ENCODE assay signal across 8 mouse cellular contexts in the genomic region with DNA sequence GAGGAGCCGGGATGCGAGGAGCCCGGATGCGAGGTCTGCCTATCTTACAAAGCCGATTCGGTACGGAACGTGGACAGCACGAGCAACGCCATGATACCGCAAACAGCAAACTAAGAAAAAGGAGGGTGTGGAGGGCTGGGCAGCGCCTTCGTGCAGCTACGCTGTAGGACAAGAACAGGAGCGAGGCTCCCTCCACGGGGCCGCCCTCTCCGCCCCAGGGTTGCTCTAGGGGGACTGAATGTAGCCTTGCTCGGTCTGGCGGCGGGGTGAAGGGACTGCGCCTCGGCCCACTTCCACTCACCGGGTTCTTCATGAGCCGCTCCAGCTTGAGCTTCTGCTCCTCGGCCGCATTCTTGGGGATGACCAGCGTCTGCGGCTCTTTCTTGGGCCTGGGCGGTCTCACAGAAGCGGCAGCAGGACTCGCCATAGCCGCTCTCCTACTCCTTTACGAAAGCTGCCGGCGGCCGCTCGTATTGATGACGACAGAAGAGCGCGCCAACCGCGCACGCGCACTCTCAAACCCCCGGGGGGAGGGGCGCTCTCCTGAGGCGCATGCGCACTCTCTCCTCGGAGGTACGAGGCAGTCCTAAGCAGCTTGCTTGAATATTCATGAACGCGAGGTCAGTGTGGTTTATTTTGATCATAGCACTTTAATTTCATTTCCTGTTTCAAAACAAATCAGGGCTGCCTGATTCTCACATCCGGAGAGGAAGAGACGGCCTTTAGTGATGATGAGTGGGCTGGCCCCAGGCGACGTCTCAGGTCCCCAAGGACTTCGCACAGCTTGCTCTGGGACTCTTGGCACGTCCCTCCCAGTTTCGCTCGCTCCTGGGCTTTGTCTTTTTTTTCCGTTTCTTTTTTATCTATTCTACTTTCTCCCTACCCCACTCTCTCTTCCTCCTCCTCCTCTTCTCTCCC. TPM values are rescaled to one million over a fixed set of nuclear protein-coding genes. Genes with fewer than 3 reads are reported as not detected.
A peak's percentile ranks its signal among the peaks of the same experiment; 100 is the strongest.
DNase-seq lines count a peak whose midpoint lies in the region; ATAC-seq and TF ChIP-seq lines count a peak whose summit lies in the region.

A gene (minus strand): TSS at position 490 of the 918 bp plus-strand sequence.

- no peaks in the 10 kb centered on the region for H3K9me3 ChIP-seq in embryonic facial prominence, embryonic 15.5 days (replicated peaks)
- H3K9me3 ChIP-seq in limb, embryonic 14.5 days (ENCODE audit: control insufficient read depth, low read length) = no peaks in the 10 kb centered on the region
- no peaks in the 10 kb centered on the region for H3K9me3 ChIP-seq in midbrain, postnatal 0 days (ENCODE audit: low read length)

- peaks cover 35% of the 10 kb centered on the region for H3K36me3 ChIP-seq in embryonic facial prominence, embryonic 15.5 days
- H3K36me3 ChIP-seq in limb, embryonic 14.5 days (ENCODE audit: control insufficient read depth, insufficient read depth, low read length) = peaks cover 32% of the 10 kb centered on the region
- peaks cover 17% of the 10 kb centered on the region for H3K36me3 ChIP-seq in midbrain, postnatal 0 days (ENCODE audit: insufficient read depth, low read length)

- peaks cover 1% of the 10 kb centered on the region; the same call in 1 of the 2 replicates for H3K4me1 ChIP-seq in bone marrow, adult 2 months (ENCODE audit: control insufficient read depth, insufficient read depth, low read length)
- peaks cover 11% of the 10 kb centered on the region for H3K4me1 ChIP-seq in embryonic facial prominence, embryonic 15.5 days
- H3K4me1 ChIP-seq in limb, embryonic 14.5 days (ENCODE audit: control insufficient read depth, insufficient read depth, low read length) = peaks cover 5% of the 10 kb centered on the region
- H3K4me1 ChIP-seq in midbrain, postnatal 0 days (ENCODE audit: insufficient read depth, low read length) = peaks cover 3% of the 10 kb centered on the region; the same call in 1 of the 2 replicates

- H3K27ac ChIP-seq in bone marrow, adult 2 months (ENCODE audit: control insufficient read depth, insufficient read depth, low read depth, low read length, poor library complexity) = peak within 1 kb of the TSS; percentile 67
- H3K27ac ChIP-seq in embryonic facial prominence, embryonic 15.5 days (replicated peaks) = peak within 1 kb of the TSS; percentile 82
- H3K27ac ChIP-seq in limb, embryonic 14.5 days (replicated peaks; ENCODE audit: low read depth, low read length) = peak within 1 kb of the TSS; percentile 53
- H3K27ac ChIP-seq in midbrain, postnatal 0 days (ENCODE audit: low read depth, low read length) = peak within 1 kb of the TSS; percentile 76

- peak within 1 kb of the TSS; percentile 85 for H3K4me2 ChIP-seq in embryonic facial prominence, embryonic 15.5 days (replicated peaks)
- H3K4me2 ChIP-seq in limb, embryonic 14.5 days (replicated peaks; ENCODE audit: low read depth, low read length, severe bottlenecking) = peak within 1 kb of the TSS; percentile 68
- peak within 1 kb of the TSS; percentile 89 for H3K4me2 ChIP-seq in midbrain, postnatal 0 days (ENCODE audit: low read depth, low read length, poor library complexity, severe bottlenecking)

- H3K4me3 ChIP-seq in bone marrow, adult 2 months (replicated peaks; ENCODE audit: control insufficient read depth, low read depth, low read length) = peak within 1 kb of the TSS; percentile 82
- peak within 1 kb of the TSS; percentile 95 for H3K4me3 ChIP-seq in embryonic facial prominence, embryonic 15.5 days (replicated peaks)
- H3K4me3 ChIP-seq in limb, embryonic 14.5 days (replicated peaks; ENCODE audit: low read length) = peak within 1 kb of the TSS; percentile 69
- peak within 1 kb of the TSS; percentile 94 for H3K4me3 ChIP-seq in midbrain, postnatal 0 days (ENCODE audit: low read depth, low read length)

- TF ChIP-seq POLR2A in bone marrow, adult 2 months (IDR thresholded peaks at IDR 0.05; ENCODE audit: borderline replicate concordance, control insufficient read depth, low read depth, low read length) = peak; percentile 63; the same call in 1 of the 2 replicates
- peak; percentile 46; the same call in 1 of the 2 replicates for TF ChIP-seq POLR2A in limb, embryonic 14.5 days (IDR thresholded peaks at IDR 0.05; ENCODE audit: borderline replicate concordance, extremely low read depth, insufficient read depth, insufficient read length)

- peak; percentile 88 for ATAC-seq in embryonic facial prominence, embryonic 15.5 days (ENCODE audit: insufficient number of reproducible peaks, low FRiP score, low TSS enrichment, low read depth)
- ATAC-seq in limb, embryonic 14.5 days (ENCODE audit: low FRiP score, low read depth) = peak; percentile 91
- ATAC-seq in midbrain, postnatal 0 days (ENCODE audit: low FRiP score) = peak; percentile 81

- TF ChIP-seq CTCF in bone marrow, adult 2 months (IDR thresholded peaks at IDR 0.05; ENCODE audit: control insufficient read depth, insufficient read depth, low read length) = no peak
- TF ChIP-seq CTCF in midbrain, postnatal 0 days (IDR thresholded peaks at IDR 0.05) = no peak

- no peaks in the 10 kb centered on the region for H3K27me3 ChIP-seq in embryonic facial prominence, embryonic 15.5 days
- no peaks in the 10 kb centered on the region for H3K27me3 ChIP-seq in limb, embryonic 14.5 days (ENCODE audit: control insufficient read depth, insufficient read depth, low read length)
- H3K27me3 ChIP-seq in midbrain, postnatal 0 days (ENCODE audit: insufficient read depth, low read length) = no peaks in the 10 kb centered on the region

- WGBS in bone marrow, adult 2 months = 0% methylated on average over 62 of the region's 62 CpGs
- WGBS in embryonic facial prominence, embryonic 15.5 days = under 1% methylated on average over 62 of the region's 62 CpGs
- WGBS in limb, embryonic 14.5 days = under 1% methylated on average over 56 of the region's 62 CpGs
- WGBS in midbrain, postnatal 0 days = under 1% methylated on average over 62 of the region's 62 CpGs

- peak; percentile 97 for DNase-seq in 416B (ENCODE audit: low read depth)
- DNase-seq in heart, adult 8-10 months (ENCODE audit: low spot score) = peak; percentile 93
- peak; percentile 95 for DNase-seq in kidney, adult 9 months
- DNase-seq in limb, embryonic 14.5 days (ENCODE audit: low spot score) = peak; percentile 96
- peak; percentile 97 for DNase-seq in midbrain, postnatal 0 days (ENCODE audit: low spot score)
- peak; percentile 88 to 94 for DNase-seq in spleen, postnatal 14 days (ENCODE audit: low spot score in 2 of 2)

- H3K9ac ChIP-seq in embryonic facial prominence, embryonic 15.5 days = peak within 1 kb of the TSS; percentile 87
- H3K9ac ChIP-seq in limb, embryonic 14.5 days (ENCODE audit: low read depth, low read length, severe bottlenecking) = peak within 1 kb of the TSS; percentile 74
- peak within 1 kb of the TSS; percentile 80 for H3K9ac ChIP-seq in midbrain, postnatal 0 days (replicated peaks; ENCODE audit: low read length, poor library complexity, severe bottlenecking)

RNA-seq across cellular contexts. Expression of the gene that starts here (rescaled TPM):
- polyA plus RNA-seq in bone marrow, adult 2 months (2011; ENCODE audit: insufficient read depth, insufficient read length, low replicate concordance, missing spikeins) = 40.9 and 47.7 TPM in 2 replicates
- 50.3 and 52.2 TPM in 2 replicates for polyA plus RNA-seq in embryonic facial prominence, embryonic 15.5 days (2015; fragmentation: Nextera tagmentation; extraction: Ambion mirVana)
- total RNA-seq in heart, adult 8-10 months (2022) = 10 to 100 TPM; 14.8 to 21.1 (median 19.0) TPM
- 20.4 and 32.4 TPM in 2 replicates for polyA plus RNA-seq in limb, embryonic 14.5 days (2012; rRNA removed)
- polyA plus RNA-seq in limb, embryonic 14.5 days (2014; fragmentation: Nextera tagmentation; extraction: Ambion mirVana) = 52.3 and 53.0 TPM in 2 replicates
- total RNA-seq in midbrain, postnatal 0 days (2014; rRNA removed) = 7.9 and 24.0 TPM in 2 replicates
- 64.9 and 68.9 TPM in 2 replicates for polyA plus RNA-seq in midbrain, postnatal 0 days (2015; fragmentation: Nextera tagmentation; extraction: Ambion mirVana)

Comparison
In these comparisons a context has a peak if more than half of its experiments do, and no peak if none do; other contexts are left out.
1. Peak in every context shown above with its lines: DNase-seq, ATAC-seq, H3K4me3 ChIP-seq and H3K27ac ChIP-seq.